Mouse (Mus musculus): Measurements from ENCODE around the gene Acer3. TPM values are rescaled to one million over a fixed set of nuclear protein-coding genes. Genes with fewer than 3 reads are reported as not detected.
A peak's percentile ranks its signal among the peaks of the same experiment; 100 is the strongest.

The Acer3 gene
- total RNA-seq, 1 experiment: 26.2 TPM

DNA sequence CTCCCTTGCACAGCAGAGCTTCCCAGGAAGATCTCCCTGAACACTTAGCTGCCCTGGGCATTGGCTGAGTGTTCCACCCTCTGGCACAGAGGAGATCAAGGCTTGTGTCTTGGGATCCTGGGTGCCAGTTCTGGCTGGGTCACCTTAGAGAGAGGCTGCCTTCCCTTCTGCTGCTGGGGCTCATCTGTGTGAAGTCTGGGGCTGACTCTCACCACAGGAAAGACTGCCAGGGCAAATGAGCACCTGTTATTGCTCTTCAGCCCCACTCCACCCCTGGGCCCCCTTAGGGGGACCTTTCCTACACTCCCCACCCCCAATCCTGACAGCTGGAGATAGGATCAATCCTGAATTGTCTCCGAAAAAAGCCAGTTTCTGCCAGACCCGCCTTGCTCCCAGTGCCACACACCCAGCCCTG is 143.9 kb downstream of the Acer3 start:
- Histone ChIP-seq H3K4me1 (ENCODE audit: control insufficient read depth in 2 of 2, insufficient read depth in 2 of 2, low read length in 2 of 2, poor library complexity in 1 of 2) (peaks cover 4 to 29% of the 10 kb centered on the region in 2 experiments; a peak in 3 of 4 replicates), H3K9ac (ENCODE audit: insufficient read depth, low read depth, low read length, poor library complexity, severe bottlenecking) (no peak overlapping the region), H3K36me3 (ENCODE audit: control insufficient read depth, insufficient read depth, low read length, poor library complexity, severe bottlenecking) (no peaks in the 10 kb centered on the region; the same call in 1 of the 2 replicates), H3K4me3 (ENCODE audit: insufficient read depth in 1 of 2, low read depth in 1 of 2, low read length in 2 of 2, poor library complexity in 1 of 2, severe bottlenecking in 1 of 2) (peak overlapping the region; percentile 79 to 98; a peak in 3 of 4 replicates), H3K27ac (ENCODE audit: insufficient read depth, low read depth, low read length, poor library complexity, severe bottlenecking) (no peak overlapping the region), H3K9me3 (ENCODE audit: control insufficient read depth, insufficient read depth, low read depth, low read length) (no peaks in the 10 kb centered on the region)
- DNase-seq (ENCODE audit: low read depth, low spot score): no peak
- in situ Hi-C loops (cut with MboI; ENCODE audit: low sequenced_read_pairs in 2 of 2, unreplicated experiment in 2 of 2): no loop called here
- no peak for TF ChIP-seq ZC3H11A (IDR thresholded peaks at IDR 0.05; ENCODE audit: borderline replicate concordance, low read depth, low read length)
- no peak for TF ChIP-seq HCFC1 (IDR thresholded peaks at IDR 0.05; ENCODE audit: borderline replicate concordance, insufficient read depth, low read length)
- no peak for TF ChIP-seq ZNF384 (IDR thresholded peaks at IDR 0.05; ENCODE audit: low read depth, low read length)
- TF ChIP-seq MAFK (IDR thresholded peaks at IDR 0.05; ENCODE audit: insufficient read depth, low read depth, low read length): no peak
- TF ChIP-seq CHD2 (IDR thresholded peaks at IDR 0.05; ENCODE audit: low read depth, low read length): no peak

DNA sequence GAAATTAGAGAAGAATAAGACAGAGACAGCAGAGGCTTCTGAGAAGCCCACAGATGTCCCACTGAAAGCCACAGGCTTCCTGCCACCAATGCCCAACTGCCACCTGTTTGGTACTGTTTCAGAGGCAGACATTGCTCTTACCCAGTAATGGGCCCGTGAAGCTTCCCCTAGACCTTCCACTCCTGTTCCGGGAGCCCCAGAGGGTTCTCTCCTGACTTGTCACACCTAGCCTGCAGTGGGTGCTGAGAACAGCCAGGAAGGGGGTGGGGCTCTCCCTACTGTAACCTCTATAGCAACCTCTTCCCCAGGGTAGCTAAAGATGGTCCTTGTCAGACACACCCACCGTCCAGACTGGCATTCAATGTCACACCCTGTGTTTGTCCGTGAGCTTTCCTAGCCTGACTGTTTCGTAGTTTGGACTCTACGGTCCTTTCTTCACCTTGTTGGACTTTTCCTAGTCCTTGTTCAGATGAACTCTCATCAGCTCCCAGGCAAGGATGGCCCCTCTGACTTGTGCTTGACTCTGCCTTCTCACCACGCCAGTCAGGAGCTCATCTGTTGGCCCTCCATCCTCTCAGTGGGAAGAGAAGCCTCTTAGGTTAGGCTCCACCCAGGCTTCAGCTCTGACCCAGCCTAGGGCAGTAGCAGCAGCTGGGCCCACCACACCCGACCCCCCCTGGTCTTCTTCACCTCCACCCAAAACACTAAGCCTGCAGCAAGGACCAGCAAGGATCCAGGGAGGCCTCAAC is 144.5 kb downstream of the Acer3 start:
- Histone ChIP-seq H3K4me3 (ENCODE audit: insufficient read depth in 1 of 2, low read depth in 1 of 2, low read length in 2 of 2, poor library complexity in 1 of 2, severe bottlenecking in 1 of 2) (peak overlapping the region in 1 of 2 experiments; percentile 98; a peak in 1 of 4 replicates), H3K9ac (ENCODE audit: insufficient read depth, low read depth, low read length, poor library complexity, severe bottlenecking) (no peak overlapping the region), H3K9me3 (ENCODE audit: control insufficient read depth, insufficient read depth, low read depth, low read length) (no peaks in the 10 kb centered on the region), H3K27ac (ENCODE audit: insufficient read depth, low read depth, low read length, poor library complexity, severe bottlenecking) (no peak overlapping the region), H3K36me3 (ENCODE audit: control insufficient read depth, insufficient read depth, low read length, poor library complexity, severe bottlenecking) (no peaks in the 10 kb centered on the region; the same call in 1 of the 2 replicates), H3K4me1 (ENCODE audit: control insufficient read depth in 2 of 2, insufficient read depth in 2 of 2, low read length in 2 of 2, poor library complexity in 1 of 2) (peaks cover 4 to 35% of the 10 kb centered on the region in 2 experiments; a peak in 3 of 4 replicates)
- TF ChIP-seq ZC3H11A (IDR thresholded peaks at IDR 0.05; ENCODE audit: borderline replicate concordance, low read depth, low read length): no peak
- no peak for TF ChIP-seq ZNF384 (IDR thresholded peaks at IDR 0.05; ENCODE audit: low read depth, low read length)
- no peak for TF ChIP-seq CHD2 (IDR thresholded peaks at IDR 0.05; ENCODE audit: low read depth, low read length)
- no peak for TF ChIP-seq HCFC1 (IDR thresholded peaks at IDR 0.05; ENCODE audit: borderline replicate concordance, insufficient read depth, low read length)
- no peak for TF ChIP-seq MAFK (IDR thresholded peaks at IDR 0.05; ENCODE audit: insufficient read depth, low read depth, low read length)
- no peak for DNase-seq (ENCODE audit: low read depth, low spot score)
- in situ Hi-C loops (cut with MboI; ENCODE audit: low sequenced_read_pairs in 2 of 2, unreplicated experiment in 2 of 2): no loop called here

DNA sequence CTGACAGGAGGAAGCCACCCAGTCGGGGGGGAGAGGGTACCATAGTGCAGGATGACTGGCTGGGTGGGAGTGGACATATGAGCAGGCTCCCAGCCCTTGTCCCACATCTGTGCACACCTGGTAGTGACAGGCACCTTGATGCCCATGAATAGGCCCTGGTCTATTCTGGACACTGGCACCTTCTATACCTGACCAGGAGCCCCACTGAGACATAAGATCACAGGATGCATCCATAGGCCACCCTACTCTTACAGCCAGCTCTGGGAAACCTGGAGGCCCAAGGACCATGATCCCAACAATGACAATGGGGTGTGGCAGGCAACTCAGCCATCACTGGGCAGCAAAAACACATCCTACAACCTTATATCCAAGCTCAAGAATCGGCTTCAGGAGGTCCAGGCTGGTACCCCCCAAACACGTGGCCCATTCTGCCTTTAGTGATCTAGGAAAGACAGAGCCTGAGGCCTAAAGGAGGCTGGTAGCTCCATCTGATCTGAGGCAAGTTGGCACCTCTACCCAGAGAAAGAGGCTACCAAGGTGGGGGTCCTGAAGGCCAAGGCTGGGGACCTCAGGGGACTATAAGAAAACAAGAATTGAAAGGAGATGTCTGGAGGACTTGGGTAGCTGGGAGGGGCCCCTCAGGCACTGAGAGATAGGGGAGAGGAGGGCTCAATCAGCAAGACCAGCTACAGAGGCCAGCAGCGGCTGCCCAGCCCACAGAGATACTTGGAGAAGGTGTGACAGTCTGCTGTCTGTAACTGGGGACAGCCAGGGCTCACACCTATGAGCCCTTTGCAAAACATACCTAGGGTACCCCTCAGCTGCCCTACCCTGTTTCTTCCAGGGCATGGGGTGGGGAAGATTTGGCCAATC is 145.9 kb downstream of the Acer3 start:
- H3K4me3 ChIP-seq (ENCODE audit: insufficient read depth in 1 of 2, low read depth in 1 of 2, low read length in 2 of 2, poor library complexity in 1 of 2, severe bottlenecking in 1 of 2): no peak overlapping the region
- no peak for DNase-seq (ENCODE audit: low read depth, low spot score)
- TF ChIP-seq MAFK (IDR thresholded peaks at IDR 0.05; ENCODE audit: insufficient read depth, low read depth, low read length) (no peak), ZC3H11A (IDR thresholded peaks at IDR 0.05; ENCODE audit: borderline replicate concordance, low read depth, low read length) (no peak), HCFC1 (IDR thresholded peaks at IDR 0.05; ENCODE audit: borderline replicate concordance, insufficient read depth, low read length) (no peak), ZNF384 (IDR thresholded peaks at IDR 0.05; ENCODE audit: low read depth, low read length) (no peak), CHD2 (IDR thresholded peaks at IDR 0.05; ENCODE audit: low read depth, low read length) (no peak)
- H3K36me3 ChIP-seq (ENCODE audit: control insufficient read depth, insufficient read depth, low read length, poor library complexity, severe bottlenecking): no peaks in the 10 kb centered on the region; the same call in 1 of the 2 replicates
- no peaks in the 10 kb centered on the region for H3K9me3 ChIP-seq (ENCODE audit: control insufficient read depth, insufficient read depth, low read depth, low read length)
- in situ Hi-C loops (cut with MboI; ENCODE audit: low sequenced_read_pairs in 2 of 2, unreplicated experiment in 2 of 2): no loop called here
- H3K4me1 ChIP-seq (ENCODE audit: control insufficient read depth in 2 of 2, insufficient read depth in 2 of 2, low read length in 2 of 2, poor library complexity in 1 of 2): peaks cover 4 to 45% of the 10 kb centered on the region in 2 experiments; a peak in 3 of 4 replicates
- H3K27ac ChIP-seq (ENCODE audit: insufficient read depth, low read depth, low read length, poor library complexity, severe bottlenecking): no peak overlapping the region
- H3K9ac ChIP-seq (ENCODE audit: insufficient read depth, low read depth, low read length, poor library complexity, severe bottlenecking): no peak overlapping the region

DNA sequence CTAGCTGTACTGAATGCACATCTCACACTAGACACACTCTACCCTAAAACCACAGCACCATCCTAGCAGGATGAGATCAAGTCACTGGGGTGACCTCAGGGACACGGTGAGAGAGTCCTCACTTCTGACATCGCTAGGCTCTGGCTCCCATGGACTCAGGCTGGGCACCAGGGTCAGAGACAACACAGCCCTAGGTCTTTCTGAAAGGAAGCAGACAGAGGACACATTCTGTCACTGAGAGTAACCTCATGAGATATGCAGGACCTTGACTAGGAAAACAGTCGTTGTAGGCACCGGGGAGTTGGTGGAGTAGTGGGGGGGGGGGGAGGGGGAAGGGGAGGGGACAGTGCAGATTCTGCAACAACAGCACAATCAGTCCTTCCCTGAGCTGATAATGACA is 147.6 kb downstream of the Acer3 start:
- H3K27ac ChIP-seq (ENCODE audit: insufficient read depth, low read depth, low read length, poor library complexity, severe bottlenecking): no peak overlapping the region; the same call in 1 of the 2 replicates
- no peak for DNase-seq (ENCODE audit: low read depth, low spot score)

More for the DNA sequence above, 147.6 kb downstream of the Acer3 start:
- in situ Hi-C loops (cut with MboI; ENCODE audit: low sequenced_read_pairs in 2 of 2, unreplicated experiment in 2 of 2): no loop called here
- Histone ChIP-seq H3K9ac (ENCODE audit: insufficient read depth, low read depth, low read length, poor library complexity, severe bottlenecking) (no peak overlapping the region), H3K36me3 (ENCODE audit: control insufficient read depth, insufficient read depth, low read length, poor library complexity, severe bottlenecking) (no peaks in the 10 kb centered on the region; the same call in 1 of the 2 replicates), H3K4me3 (ENCODE audit: insufficient read depth in 1 of 2, low read depth in 1 of 2, low read length in 2 of 2, poor library complexity in 1 of 2, severe bottlenecking in 1 of 2) (no peak overlapping the region), H3K9me3 (ENCODE audit: control insufficient read depth, insufficient read depth, low read depth, low read length) (no peaks in the 10 kb centered on the region), H3K4me1 (ENCODE audit: control insufficient read depth in 2 of 2, insufficient read depth in 2 of 2, low read length in 2 of 2, poor library complexity in 1 of 2) (peaks cover 6 to 47% of the 10 kb centered on the region in 2 experiments; a peak in 3 of 4 replicates)
- no peak for TF ChIP-seq HCFC1 (IDR thresholded peaks at IDR 0.05; ENCODE audit: borderline replicate concordance, insufficient read depth, low read length)
- TF ChIP-seq ZC3H11A (IDR thresholded peaks at IDR 0.05; ENCODE audit: borderline replicate concordance, low read depth, low read length): no peak
- no peak for TF ChIP-seq CHD2 (IDR thresholded peaks at IDR 0.05; ENCODE audit: low read depth, low read length)
- TF ChIP-seq ZNF384 (IDR thresholded peaks at IDR 0.05; ENCODE audit: low read depth, low read length): no peak
- TF ChIP-seq MAFK (IDR thresholded peaks at IDR 0.05; ENCODE audit: insufficient read depth, low read depth, low read length): no peak

All from ES-E14 (cell line).